ENCODE assay signal across 10 mouse cellular contexts in the genomic region with DNA sequence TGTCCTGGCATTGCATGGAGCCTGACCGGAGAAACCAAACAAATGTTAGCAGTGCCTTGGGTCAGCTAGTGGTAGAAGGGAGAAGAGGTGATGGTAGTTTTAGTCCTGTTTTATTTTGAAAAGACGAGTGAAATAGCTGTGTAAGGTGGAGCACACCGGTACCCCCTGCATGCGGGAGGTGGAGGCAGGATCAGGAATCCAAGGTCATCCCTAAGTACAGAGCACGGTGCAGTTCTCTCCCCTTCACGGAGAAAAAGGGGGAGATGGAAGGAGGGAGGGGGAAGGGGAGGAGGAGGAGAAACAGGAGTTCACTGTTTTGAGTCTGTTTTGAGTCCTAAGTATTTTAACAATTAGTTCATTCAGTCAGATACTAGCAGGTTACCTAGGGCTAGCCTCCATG. TPM values are rescaled to one million over a fixed set of nuclear protein-coding genes. Genes with fewer than 3 reads are reported as not detected.
DNase-seq lines count a peak whose midpoint lies in the region; ATAC-seq and TF ChIP-seq lines count a peak whose summit lies in the region.
"Had no signal": no experiment of that assay in that cellular context is flagged by ENCODE, and none has a peak within 500 bp of the region (broad histone marks: within the 10 kb centered on the region; RNA-seq: fewer than 3 reads in every experiment).

No protein-coding gene starts in this region.

- peaks cover 71% of the 10 kb centered on the region for H3K79me2 ChIP-seq in C2C12 (ENCODE audit: control insufficient read depth, insufficient read depth)

- H3K36me3 ChIP-seq in C2C12 (ENCODE audit: control insufficient read depth, insufficient read depth) (peaks cover 6% of the 10 kb centered on the region), E14TG2a.4 (ENCODE audit: insufficient read depth, low read length) (peaks cover 41% of the 10 kb centered on the region)
- no peaks in the 10 kb centered on the region for H3K36me3 ChIP-seq in forebrain, embryonic 15.5 days
- H3K36me3 ChIP-seq in liver, embryonic 13.5 days, result no peaks in the 10 kb centered on the region

- H3K4me3 ChIP-seq in C2C12 (ENCODE audit: insufficient read depth, poor library complexity, severe bottlenecking) (no peak overlapping the region), E14TG2a.4 (replicated peaks; ENCODE audit: low read length) (peak overlapping the region; percentile 96)
- H3K4me3 ChIP-seq in forebrain, embryonic 15.5 days, result peak overlapping the region; percentile 73
- H3K4me3 ChIP-seq in liver, embryonic 13.5 days (replicated peaks), result peak overlapping the region; percentile 92
- H3K4me3 ChIP-seq in left cerebral cortex, adult 2 months, result no peak overlapping the region

- 0 out of 2 replicates have a peak overlapping the region, but pooled peaks have one; percentile 88 for H3K9ac ChIP-seq in forebrain, embryonic 15.5 days (replicated peaks)
- peak overlapping the region; percentile 99 for H3K9ac ChIP-seq in liver, embryonic 13.5 days

- WGBS in forebrain, embryonic 15.5 days, result 45% methylated on average over 6 of the region's 6 CpGs
- 47% methylated on average over 6 of the region's 6 CpGs for WGBS in liver, embryonic 13.5 days (ENCODE audit: insufficient replicate concordance)

- peak overlapping the region; percentile 66 for H3K4me2 ChIP-seq in forebrain, embryonic 15.5 days (replicated peaks)
- H3K4me2 ChIP-seq in liver, embryonic 13.5 days, result peak overlapping the region; percentile 92

- intact Hi-C loops in left cerebral cortex, adult 2 months (cut with DNase I), result loop anchor here (5.0 kb wide), 1 partner anchor 130 kb away; no protein-coding TSS in a partner anchor

- no peak overlapping the region for H3K27ac ChIP-seq in forebrain, embryonic 15.5 days (replicated peaks)
- H3K27ac ChIP-seq in liver, embryonic 13.5 days, result peak overlapping the region; percentile 99
- H3K27ac ChIP-seq in left cerebral cortex, adult 2 months, result no peak overlapping the region

- H3K4me1 ChIP-seq in E14TG2a.4 (replicated peaks; ENCODE audit: low read depth, low read length), result peaks cover 83% of the 10 kb centered on the region
- H3K4me1 ChIP-seq in forebrain, embryonic 15.5 days, result peaks cover 56% of the 10 kb centered on the region
- H3K4me1 ChIP-seq in liver, embryonic 13.5 days (replicated peaks), result peaks cover 84% of the 10 kb centered on the region

- H3K79me3 ChIP-seq in C2C12 (ENCODE audit: low read depth), result peaks cover 67% of the 10 kb centered on the region

- H3ac ChIP-seq in C2C12 (ENCODE audit: control insufficient read depth, insufficient read length, low read depth), result peak overlapping the region; percentile 19

- H3K27me3 ChIP-seq in C2C12 (ENCODE audit: control insufficient read depth, insufficient read depth, insufficient read length) (no peaks in the 10 kb centered on the region), E14TG2a.4 (ENCODE audit: insufficient read depth, low read length) (no peaks in the 10 kb centered on the region)
- no peaks in the 10 kb centered on the region for H3K27me3 ChIP-seq in forebrain, embryonic 15.5 days
- no peaks in the 10 kb centered on the region for H3K27me3 ChIP-seq in liver, embryonic 13.5 days

- no peaks in the 10 kb centered on the region for H3K9me3 ChIP-seq in E14TG2a.4 (ENCODE audit: low read length)
- no peaks in the 10 kb centered on the region for H3K9me3 ChIP-seq in forebrain, embryonic 15.5 days
- no peaks in the 10 kb centered on the region for H3K9me3 ChIP-seq in liver, embryonic 13.5 days (replicated peaks)

- TF ChIP-seq CTCF in C2C12 (IDR thresholded peaks at IDR 0.05; ENCODE audit: control insufficient read depth, insufficient read depth, insufficient read length) (no peak), E14TG2a.4 (conservative IDR thresholded peaks at IDR 0.05; ENCODE audit: low read length) (no peak)
- no peak for TF ChIP-seq CTCF in left cerebral cortex, adult 2 months (IDR thresholded peaks at IDR 0.05)

- no peak for DNase-seq in liver, embryonic 13.5 days
- no peak for DNase-seq in urinary bladder, postnatal 4 days (ENCODE audit: low spot score in 2 of 2)
- no peak for DNase-seq in gastrocnemius, adult 18-20 months (ENCODE audit: low spot score)
- DNase-seq in layer of hippocampus, adult 11-12 months (ENCODE audit: low spot score), result no peak
- no peak for DNase-seq in left cerebral cortex, adult 2 months (ENCODE audit: extremely low spot score in 1 of 2, low spot score in 2 of 2)
- DNase-seq: adrenal gland, adult 8-10 months; gastrocnemius, postnatal 10 days had no signal

- ATAC-seq in forebrain, embryonic 15.5 days (replicated peaks), result no peak
- no peak for ATAC-seq in liver, embryonic 13.5 days (ENCODE audit: low read depth)

TF ChIP-seq in C2C12, 6 proteins besides CTCF, POLR2A, EP300 and RAD21:
- no peak for TF ChIP-seq MYOG (IDR thresholded peaks at IDR 0.05; ENCODE audit: control insufficient read depth, extremely low read depth, insufficient read length)
- no peak for TF ChIP-seq CEBPB (IDR thresholded peaks at IDR 0.05; ENCODE audit: low read depth)

RNA-seq across cellular contexts. Expression of a gene that starts 2.0 kb away (rescaled TPM):
- polyA plus RNA-seq in C2C12 (2012; fragmentation: generic; extraction: Trizol), result 15.0 TPM
- not detected in 2 replicates for polyA plus RNA-seq in forebrain, embryonic 15.5 days (2015; fragmentation: Nextera tagmentation; extraction: Ambion mirVana)
- polyA plus RNA-seq in liver, embryonic 13.5 days (2015; fragmentation: Nextera tagmentation; extraction: Ambion mirVana), result not detected in 2 replicates
- 10 to 100 TPM; 10.5 to 12.3 TPM for total RNA-seq in gastrocnemius, adult 18-20 months (2021)
- total RNA-seq in left cerebral cortex, adult 2 months (2021), result 1 to 10 TPM; 2.4 to 2.6 TPM

RNA-seq across cellular contexts. Expression of a gene that starts 2.5 kb away (rescaled TPM):
- polyA plus RNA-seq in C2C12 (2012; fragmentation: generic; extraction: Trizol), result 101 TPM
- polyA plus RNA-seq in forebrain, embryonic 15.5 days (2015; fragmentation: Nextera tagmentation; extraction: Ambion mirVana), result 143 and 149 TPM in 2 replicates
- 93.8 and 106 TPM in 2 replicates for polyA plus RNA-seq in liver, embryonic 13.5 days (2015; fragmentation: Nextera tagmentation; extraction: Ambion mirVana)
- 10 to 100 TPM; 62.1 to 62.7 TPM for total RNA-seq in gastrocnemius, adult 18-20 months (2021)
- total RNA-seq in left cerebral cortex, adult 2 months (2021), result 10 to 100 TPM; 86.4 to 88.9 TPM

RNA-seq across cellular contexts. Expression of a gene that starts 50.6 kb away (rescaled TPM):
- 2.7 TPM for polyA plus RNA-seq in C2C12 (2012; fragmentation: generic; extraction: Trizol)
- 15.3 and 15.4 TPM in 2 replicates for polyA plus RNA-seq in forebrain, embryonic 15.5 days (2015; fragmentation: Nextera tagmentation; extraction: Ambion mirVana)
- polyA plus RNA-seq in liver, embryonic 13.5 days (2015; fragmentation: Nextera tagmentation; extraction: Ambion mirVana), result 4.9 and 5.1 TPM in 2 replicates
- 1 to 10 TPM; 1.2 to 1.3 TPM for total RNA-seq in gastrocnemius, adult 18-20 months (2021)
- total RNA-seq in left cerebral cortex, adult 2 months (2021), result 1 to 10 TPM; 7.2 to 8.9 TPM

Comparison
In these comparisons a context has a peak if more than half of its experiments do, and no peak if none do; other contexts are left out.
1. H3K4me3 ChIP-seq: peak in E14TG2a.4 (single experiment), forebrain, embryonic 15.5 days (single experiment) and liver, embryonic 13.5 days (single experiment); none in C2C12 (single experiment) and left cerebral cortex, adult 2 months (single experiment).
2. RNA of a gene that starts 2.0 kb away (polyA plus RNA-seq): 15.0 TPM in C2C12 (single experiment); not detected in forebrain, embryonic 15.5 days and not detected in liver, embryonic 13.5 days; every median in the first group is over 10 times any median in the second.